Mouse (Mus musculus): ENCODE measurements around the gene Kcna5. TPM values are rescaled to one million over a fixed set of nuclear protein-coding genes. Genes with fewer than 3 reads are reported as not detected.

The Kcna5 gene
- polyA plus RNA-seq, 1 experiment from 2014 or later, result 1.3 TPM

DNA sequence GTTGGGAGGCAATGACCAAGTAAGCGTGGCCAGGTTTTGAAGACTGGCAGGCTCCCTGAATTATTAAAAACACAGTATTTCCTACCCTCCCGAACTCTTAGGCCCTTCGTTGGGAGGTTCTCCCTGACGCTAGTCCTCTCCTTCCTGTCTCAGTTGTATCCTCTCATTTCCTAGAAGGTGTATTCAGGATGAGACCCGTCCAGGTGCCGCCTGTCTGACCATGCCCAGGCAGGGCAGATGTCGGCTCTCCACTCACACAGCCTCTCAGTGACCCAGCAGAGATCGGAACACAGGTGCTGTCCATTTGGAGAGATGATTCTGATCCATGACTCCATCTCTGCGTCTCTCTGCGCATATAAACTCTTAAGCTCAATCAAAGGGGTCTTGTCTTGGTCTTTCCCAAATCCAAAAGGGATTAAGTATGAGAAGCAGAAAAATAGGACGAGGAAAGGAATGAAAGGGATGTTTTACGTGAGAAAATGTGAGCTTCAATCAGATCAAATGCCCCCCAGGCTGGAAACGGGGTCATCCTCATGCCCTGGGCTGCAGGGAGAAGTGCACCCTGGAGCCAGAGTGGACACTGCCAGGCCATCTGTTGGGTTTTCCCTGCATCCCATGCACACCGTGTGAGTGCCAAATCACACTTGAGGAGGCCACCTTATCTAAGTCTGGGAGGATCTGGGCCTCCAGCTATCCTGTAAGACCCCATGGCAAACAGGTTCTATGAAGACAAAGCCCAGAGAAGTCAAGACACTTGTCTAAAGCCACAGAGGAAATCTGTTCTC, 33.0 kb upstream of the Kcna5 start:
- H3K9me3 ChIP-seq (ENCODE audit: control insufficient read depth, low read length), result no peaks in the 10 kb centered on the region
- H3K4me2 ChIP-seq (ENCODE audit: low read depth, low read length, severe bottlenecking), result no peak overlapping the region
- no peak overlapping the region for H3K27ac ChIP-seq (ENCODE audit: low read depth, low read length)
- ATAC-seq (replicated peaks; ENCODE audit: low FRiP score) (no peak), DNase-seq (ENCODE audit: low spot score) (no peak)
- 91% methylated on average over 14 of the region's 14 CpGs for WGBS
- H3K4me3 ChIP-seq (ENCODE audit: low read depth, low read length), result no peak overlapping the region
- no peaks in the 10 kb centered on the region for H3K36me3 ChIP-seq (ENCODE audit: control insufficient read depth, insufficient read depth, low read length)
- no peaks in the 10 kb centered on the region for H3K27me3 ChIP-seq (ENCODE audit: control insufficient read depth, insufficient read depth, low read length)
- no peak overlapping the region for H3K9ac ChIP-seq (ENCODE audit: low read length)
- no peaks in the 10 kb centered on the region for H3K4me1 ChIP-seq (replicated peaks; ENCODE audit: control insufficient read depth, insufficient read depth, low read length)

DNA sequence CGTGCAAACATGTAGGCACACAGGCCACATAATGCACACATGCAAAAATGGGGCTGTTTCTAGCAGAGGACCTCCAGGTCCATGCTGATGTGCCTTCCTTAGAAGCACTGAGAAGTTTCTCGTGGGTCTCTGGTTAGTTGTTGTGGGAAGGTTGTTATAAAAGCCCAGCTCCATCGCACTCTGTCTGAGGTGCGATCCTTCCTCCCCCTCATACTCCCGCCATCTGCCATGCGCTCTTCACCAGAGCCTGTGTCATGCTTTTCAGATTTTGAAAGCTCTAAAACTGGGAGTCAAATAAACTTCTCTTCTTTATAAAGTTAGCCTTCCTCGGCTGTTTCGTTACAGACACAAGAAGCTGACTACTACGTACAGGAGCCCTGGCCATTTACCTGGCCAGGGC, 32.1 kb upstream of the Kcna5 start:
- Histone ChIP-seq H3K4me3 (ENCODE audit: low read depth, low read length) (no peak overlapping the region), H3K36me3 (ENCODE audit: control insufficient read depth, insufficient read depth, low read length) (no peaks in the 10 kb centered on the region)
- WGBS, result 93% methylated on average over 9 of the region's 9 CpGs

DNA sequence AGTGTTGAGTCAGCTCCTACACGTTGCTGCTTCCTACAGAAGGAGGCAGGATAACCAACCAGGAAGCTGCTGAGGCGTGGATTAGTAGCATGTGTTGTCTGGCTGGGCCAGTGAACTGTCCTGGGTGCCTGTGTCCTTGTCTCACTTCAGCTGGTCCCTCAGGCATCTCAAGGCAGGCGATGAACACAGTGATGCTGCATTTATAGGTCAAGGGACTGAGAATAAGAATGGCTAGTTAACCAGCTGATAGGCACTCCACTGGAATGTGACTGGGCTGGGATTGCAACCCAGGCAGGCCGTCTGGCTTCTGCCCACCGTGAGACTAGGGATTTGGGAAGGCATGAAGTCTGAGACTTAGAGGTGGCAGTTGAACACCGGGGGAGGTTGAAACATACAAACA, 29.2 kb upstream of the Kcna5 start:
- H3K4me2 ChIP-seq (ENCODE audit: low read depth, low read length, severe bottlenecking), result no peak overlapping the region
- DNase-seq (ENCODE audit: low spot score), result no peak
- H3K4me1 ChIP-seq (replicated peaks; ENCODE audit: control insufficient read depth, insufficient read depth, low read length), result peaks cover 2% of the 10 kb centered on the region; the same call in 1 of the 2 replicates
- H3K36me3 ChIP-seq (ENCODE audit: control insufficient read depth, insufficient read depth, low read length), result no peaks in the 10 kb centered on the region
- no peaks in the 10 kb centered on the region for H3K27me3 ChIP-seq (ENCODE audit: control insufficient read depth, insufficient read depth, low read length)
- ATAC-seq (replicated peaks; ENCODE audit: low FRiP score), result no peak
- H3K27ac ChIP-seq (ENCODE audit: low read depth, low read length), result no peak overlapping the region
- WGBS, result 75% methylated on average over 6 of the region's 6 CpGs
- no peak overlapping the region for H3K4me3 ChIP-seq (ENCODE audit: low read depth, low read length)
- no peak overlapping the region for H3K9ac ChIP-seq (ENCODE audit: low read length)
- H3K9me3 ChIP-seq (ENCODE audit: control insufficient read depth, low read length), result no peaks in the 10 kb centered on the region

More for the DNA sequence above, 32.1 kb upstream of the Kcna5 start:
- DNase-seq (ENCODE audit: low spot score) (no peak), ATAC-seq (replicated peaks; ENCODE audit: low FRiP score) (no peak)
- Histone ChIP-seq H3K27me3 (ENCODE audit: control insufficient read depth, insufficient read depth, low read length) (no peaks in the 10 kb centered on the region), H3K4me1 (replicated peaks; ENCODE audit: control insufficient read depth, insufficient read depth, low read length) (no peaks in the 10 kb centered on the region), H3K4me2 (ENCODE audit: low read depth, low read length, severe bottlenecking) (no peak overlapping the region), H3K27ac (ENCODE audit: low read depth, low read length) (no peak overlapping the region), H3K9me3 (ENCODE audit: control insufficient read depth, low read length) (no peaks in the 10 kb centered on the region), H3K9ac (ENCODE audit: low read length) (no peak overlapping the region)

DNA sequence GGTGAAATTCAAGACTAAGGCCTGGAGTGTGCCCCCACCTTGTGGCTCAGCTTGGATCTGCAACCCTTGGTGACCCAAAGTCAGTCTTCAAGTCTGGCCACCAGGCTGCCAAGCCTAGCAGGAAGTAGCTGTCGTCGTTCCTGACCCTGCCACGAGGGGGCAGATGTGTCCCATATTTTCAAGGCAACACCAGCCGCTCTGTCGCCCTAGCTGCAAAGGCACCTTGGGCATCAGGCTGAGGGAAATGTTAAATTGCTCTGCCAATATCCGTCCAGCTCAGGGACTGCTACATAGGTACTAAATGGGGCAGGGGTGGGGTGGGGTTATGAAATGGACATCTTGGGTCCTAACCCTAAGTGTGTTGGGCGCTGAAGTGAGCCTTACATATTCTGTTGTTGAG, 28.7 kb upstream of the Kcna5 start:
- 15% methylated on average over 7 of the region's 7 CpGs for WGBS
- Histone ChIP-seq H3K27ac (ENCODE audit: low read depth, low read length) (no peak overlapping the region), H3K36me3 (ENCODE audit: control insufficient read depth, insufficient read depth, low read length) (no peaks in the 10 kb centered on the region), H3K4me2 (ENCODE audit: low read depth, low read length, severe bottlenecking) (no peak overlapping the region), H3K4me3 (ENCODE audit: low read depth, low read length) (no peak overlapping the region), H3K9ac (ENCODE audit: low read length) (no peak overlapping the region), H3K4me1 (replicated peaks; ENCODE audit: control insufficient read depth, insufficient read depth, low read length) (peaks cover 2% of the 10 kb centered on the region; the same call in 1 of the 2 replicates), H3K27me3 (ENCODE audit: control insufficient read depth, insufficient read depth, low read length) (no peaks in the 10 kb centered on the region), H3K9me3 (ENCODE audit: control insufficient read depth, low read length) (no peaks in the 10 kb centered on the region)
- peak; percentile 92 for DNase-seq (ENCODE audit: low spot score)
- ATAC-seq (replicated peaks; ENCODE audit: low FRiP score), result peak; percentile 59; the same call in 1 of the 2 replicates

DNA sequence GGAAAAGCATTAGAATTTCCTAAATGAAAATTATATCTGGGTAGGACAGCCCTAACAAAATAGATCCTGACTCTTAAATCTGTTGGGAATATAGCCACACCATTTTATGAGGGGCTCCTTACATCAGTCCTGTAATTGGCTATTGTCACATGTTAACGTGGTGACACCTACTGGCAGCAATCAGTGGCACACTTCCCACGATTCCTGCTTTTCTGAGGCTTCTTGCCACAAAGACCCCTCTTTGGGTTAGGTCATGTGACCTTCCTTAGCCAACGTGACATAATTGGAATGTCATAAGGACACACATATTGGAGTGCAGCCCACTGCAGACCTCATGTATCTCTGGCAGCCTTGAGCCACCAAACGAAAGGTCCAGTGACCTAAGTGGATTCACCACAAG, 26.5 kb upstream of the Kcna5 start:
- Histone ChIP-seq H3K9ac (ENCODE audit: low read length) (no peak overlapping the region), H3K4me2 (ENCODE audit: low read depth, low read length, severe bottlenecking) (no peak overlapping the region), H3K4me3 (ENCODE audit: low read depth, low read length) (no peak overlapping the region), H3K27ac (ENCODE audit: low read depth, low read length) (no peak overlapping the region), H3K4me1 (replicated peaks; ENCODE audit: control insufficient read depth, insufficient read depth, low read length) (peaks cover 2% of the 10 kb centered on the region; the same call in 1 of the 2 replicates), H3K9me3 (ENCODE audit: control insufficient read depth, low read length) (no peaks in the 10 kb centered on the region), H3K27me3 (ENCODE audit: control insufficient read depth, insufficient read depth, low read length) (no peaks in the 10 kb centered on the region), H3K36me3 (ENCODE audit: control insufficient read depth, insufficient read depth, low read length) (no peaks in the 10 kb centered on the region)
- DNase-seq (ENCODE audit: low spot score) (no peak), ATAC-seq (replicated peaks; ENCODE audit: low FRiP score) (peak; percentile 16; the same call in 1 of the 2 replicates)
- 23% methylated on average over 4 of the region's 4 CpGs for WGBS

- DNase-seq (ENCODE audit: low spot score) (no peak), ATAC-seq (replicated peaks; ENCODE audit: low FRiP score) (no peak)
- no peak overlapping the region for H3K9ac ChIP-seq (ENCODE audit: low read length)
- no peak overlapping the region for H3K4me3 ChIP-seq (ENCODE audit: low read depth, low read length)
- H3K4me2 ChIP-seq (ENCODE audit: low read depth, low read length, severe bottlenecking), result no peak overlapping the region
- H3K27me3 ChIP-seq (ENCODE audit: control insufficient read depth, insufficient read depth, low read length), result no peaks in the 10 kb centered on the region
- no peaks in the 10 kb centered on the region for H3K9me3 ChIP-seq (ENCODE audit: control insufficient read depth, low read length)
- 80% methylated on average over 1 of the region's 1 CpGs for WGBS
- H3K36me3 ChIP-seq (ENCODE audit: control insufficient read depth, insufficient read depth, low read length), result no peaks in the 10 kb centered on the region
- H3K27ac ChIP-seq (ENCODE audit: low read depth, low read length), result peak overlapping the region; percentile 26; the same call in 1 of the 2 replicates
- H3K4me1 ChIP-seq (replicated peaks; ENCODE audit: control insufficient read depth, insufficient read depth, low read length), result peaks cover 2% of the 10 kb centered on the region; the same call in 1 of the 2 replicates
Measured at GRCm38 (mm10) chr6:126560696-126561095, 25.5 kb upstream of the Kcna5 start.

GRCm38 (mm10) chr6:126560036-126560435, 24.8 kb upstream of the Kcna5 start:
- Histone ChIP-seq H3K4me1 (replicated peaks; ENCODE audit: control insufficient read depth, insufficient read depth, low read length) (peaks cover 2% of the 10 kb centered on the region; the same call in 1 of the 2 replicates), H3K4me3 (ENCODE audit: low read depth, low read length) (no peak overlapping the region), H3K27ac (ENCODE audit: low read depth, low read length) (peak overlapping the region; percentile 53), H3K9ac (ENCODE audit: low read length) (no peak overlapping the region), H3K9me3 (ENCODE audit: control insufficient read depth, low read length) (no peaks in the 10 kb centered on the region), H3K27me3 (ENCODE audit: control insufficient read depth, insufficient read depth, low read length) (no peaks in the 10 kb centered on the region), H3K4me2 (ENCODE audit: low read depth, low read length, severe bottlenecking) (no peak overlapping the region), H3K36me3 (ENCODE audit: control insufficient read depth, insufficient read depth, low read length) (no peaks in the 10 kb centered on the region)
- 24% methylated on average over 8 of the region's 8 CpGs for WGBS
- no peak for ATAC-seq (replicated peaks; ENCODE audit: low FRiP score)
- no peak for DNase-seq (ENCODE audit: low spot score)

- Histone ChIP-seq H3K27me3 (ENCODE audit: control insufficient read depth, insufficient read depth, low read length) (no peaks in the 10 kb centered on the region), H3K9me3 (ENCODE audit: control insufficient read depth, low read length) (no peaks in the 10 kb centered on the region), H3K4me2 (ENCODE audit: low read depth, low read length, severe bottlenecking) (no peak overlapping the region), H3K36me3 (ENCODE audit: control insufficient read depth, insufficient read depth, low read length) (no peaks in the 10 kb centered on the region), H3K4me3 (ENCODE audit: low read depth, low read length) (no peak overlapping the region), H3K9ac (ENCODE audit: low read length) (no peak overlapping the region), H3K27ac (ENCODE audit: low read depth, low read length) (no peak overlapping the region), H3K4me1 (replicated peaks; ENCODE audit: control insufficient read depth, insufficient read depth, low read length) (peaks cover 2% of the 10 kb centered on the region; the same call in 1 of the 2 replicates)
- WGBS, result 75% methylated on average over 3 of the region's 3 CpGs
- DNase-seq (ENCODE audit: low spot score) (no peak), ATAC-seq (replicated peaks; ENCODE audit: low FRiP score) (no peak)
Measured at GRCm38 (mm10) chr6:126558276-126558675, 23.1 kb upstream of the Kcna5 start.

DNA sequence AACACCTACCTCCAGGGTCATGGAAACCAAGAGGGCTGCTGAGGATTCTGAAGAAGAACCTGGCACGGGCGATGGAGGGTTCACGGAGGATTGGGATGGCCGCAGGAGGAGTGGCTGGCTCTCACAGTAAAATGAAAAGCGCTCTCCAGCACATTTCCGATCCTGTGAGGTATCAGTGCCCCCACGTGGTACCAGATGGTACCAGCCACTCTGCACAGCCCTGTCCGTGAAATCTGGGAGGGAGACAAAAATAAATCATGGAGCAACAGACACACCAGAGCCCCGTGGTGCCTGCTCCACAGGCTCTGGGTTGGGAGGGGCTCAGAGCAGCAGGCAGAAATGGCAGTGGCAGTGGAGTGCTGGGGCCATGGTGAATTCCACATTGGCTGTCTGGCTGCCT, 18.6 kb upstream of the Kcna5 start:
- H3K27me3 ChIP-seq (ENCODE audit: control insufficient read depth, insufficient read depth, low read length), result no peaks in the 10 kb centered on the region
- ATAC-seq (replicated peaks; ENCODE audit: low FRiP score) (no peak), DNase-seq (ENCODE audit: low spot score) (peak; percentile 60)
- H3K4me2 ChIP-seq (ENCODE audit: low read depth, low read length, severe bottlenecking), result no peak overlapping the region
- WGBS, result 27% methylated on average over 9 of the region's 9 CpGs
- no peaks in the 10 kb centered on the region for H3K9me3 ChIP-seq (ENCODE audit: control insufficient read depth, low read length)
- no peak overlapping the region for H3K27ac ChIP-seq (ENCODE audit: low read depth, low read length)
- no peak overlapping the region for H3K9ac ChIP-seq (ENCODE audit: low read length)
- H3K4me3 ChIP-seq (ENCODE audit: low read depth, low read length), result no peak overlapping the region
- no peaks in the 10 kb centered on the region for H3K4me1 ChIP-seq (replicated peaks; ENCODE audit: control insufficient read depth, insufficient read depth, low read length)
- H3K36me3 ChIP-seq (ENCODE audit: control insufficient read depth, insufficient read depth, low read length), result no peaks in the 10 kb centered on the region
